Mouse (Mus musculus) limb, embryonic 15.5 days (tissue): ENCODE data around the gene Prkaa2. TPM values are rescaled to one million over a fixed set of nuclear protein-coding genes. Genes with fewer than 3 reads are reported as not detected.
"Not testable (repeated sequence)": the region's sequence is repeated elsewhere in the genome, so short reads cannot be mapped to it uniquely, and the experiment has no call there.

ENCODE experiments used
- ATAC-seq: fragments of 200-750 bp; cut with Nextera tagmentation; 2 replicates; pipeline ENCODE4 v1.8.0; 2017; ENCODE audit warnings: low read depth, moderate TSS enrichment; ENCODE audit not compliant: insufficient number of reproducible peaks, low FRiP score, low TSS enrichment
- H3K27ac ChIP-seq: fragments of 300-500 bp; sonication (generic); 2 replicates; pipeline ENCODE4 v1.5.1; 2015; ENCODE audit warnings: moderate library complexity, mild to moderate bottlenecking, inconsistent platforms
- H3K27me3 ChIP-seq: fragments of 300-500 bp; sonication (generic); 2 replicates; pipeline ENCODE4 v1.6.1; 2015; ENCODE audit warnings: inconsistent platforms
- H3K36me3 ChIP-seq: fragments of 300-500 bp; sonication (generic); 2 replicates; pipeline ENCODE4 v1.6.1; 2015; ENCODE audit warnings: inconsistent platforms
- H3K4me1 ChIP-seq: fragments of 300-500 bp; sonication (generic); 2 replicates; pipeline ENCODE4 v1.6.1; 2015; ENCODE audit warnings: inconsistent platforms
- H3K4me2 ChIP-seq: fragments of 300-500 bp; sonication (generic); 2 replicates; pipeline ENCODE4 v1.6.1; 2015; ENCODE audit warnings: mild to moderate bottlenecking, inconsistent platforms
- H3K4me3 ChIP-seq: fragments of 300-500 bp; sonication (generic); 2 replicates; pipeline ENCODE4 v1.5.1; 2015; ENCODE audit warnings: mild to moderate bottlenecking, inconsistent platforms
- H3K9ac ChIP-seq: fragments of 300-500 bp; sonication (generic); 2 replicates; pipeline ENCODE4 v1.6.1; 2015; ENCODE audit warnings: inconsistent platforms
- H3K9me3 ChIP-seq: fragments of 300-500 bp; sonication (generic); 2 replicates; pipeline ENCODE4 v1.6.1; 2016; ENCODE audit warnings: inconsistent platforms
- WGBS: fragments of 180-500 bp; shearing (Covaris S2); methylation state at CpG from one replicate; pipeline ENCODE4 v1.1.7; 2015; 5-methylcytosine and 5-hydroxymethylcytosine counted together
- polyA plus RNA-seq: library from polyadenylated mRNA; unstranded; fragments of >200 nt; fragmentation: Nextera tagmentation; extraction: Ambion mirVana; gene quantifications from 2 replicates; pipeline ENCODE4 v1.2.1, GENCODE M21; 2015

Gene Prkaa2
- polyA plus RNA-seq, 1 experiment from 2014 or later: 1.2 TPM

- not testable (repeated sequence) for H3K27me3 ChIP-seq, H3K9ac ChIP-seq, H3K9me3 ChIP-seq, ATAC-seq, H3K36me3 ChIP-seq, H3K4me1 ChIP-seq, H3K27ac ChIP-seq, H3K4me2 ChIP-seq, H3K4me3 ChIP-seq
- 88% methylated on average over 12 of the region's 12 CpGs for WGBS
Measured at GRCm38 (mm10) chr4:105004649-105005048, 105.0 kb downstream of the Prkaa2 start.

- Histone ChIP-seq H3K36me3 (no peaks in the 10 kb centered on the region), H3K9me3 (no peaks in the 10 kb centered on the region), H3K4me2 (no peak overlapping the region), H3K4me3 (no peak overlapping the region), H3K27ac (no peak overlapping the region), H3K9ac (no peak overlapping the region), H3K27me3 (no peaks in the 10 kb centered on the region), H3K4me1 (no peaks in the 10 kb centered on the region)
- ATAC-seq: no peak
- WGBS: 77% methylated on average over 8 of the region's 8 CpGs
Measured at GRCm38 (mm10) chr4:105004135-105004534, 105.6 kb downstream of the Prkaa2 start.

GRCm38 (mm10) chr4:105001736-105002135, 108.0 kb downstream of the Prkaa2 start:
- no peaks in the 10 kb centered on the region for H3K27me3 ChIP-seq
- no peaks in the 10 kb centered on the region for H3K9me3 ChIP-seq
- no peaks in the 10 kb centered on the region for H3K36me3 ChIP-seq
- ATAC-seq: no peak
- H3K27ac ChIP-seq: no peak overlapping the region
- H3K9ac ChIP-seq: no peak overlapping the region
- WGBS: 72% methylated on average over 1 of the region's 1 CpGs
- H3K4me3 ChIP-seq: no peak overlapping the region
- no peaks in the 10 kb centered on the region for H3K4me1 ChIP-seq
- no peak overlapping the region for H3K4me2 ChIP-seq

- no peaks in the 10 kb centered on the region for H3K27me3 ChIP-seq
- no peak overlapping the region for H3K4me2 ChIP-seq
- WGBS: 71% methylated on average over 5 of the region's 5 CpGs
- H3K4me3 ChIP-seq: no peak overlapping the region
- no peak overlapping the region for H3K27ac ChIP-seq
- no peak for ATAC-seq
- H3K4me1 ChIP-seq: no peaks in the 10 kb centered on the region
- H3K36me3 ChIP-seq: no peaks in the 10 kb centered on the region
- no peaks in the 10 kb centered on the region for H3K9me3 ChIP-seq
- H3K9ac ChIP-seq: no peak overlapping the region
Measured at GRCm38 (mm10) chr4:104999702-105000101, 110.0 kb downstream of the Prkaa2 start.

GRCm38 (mm10) chr4:104993140-104993874, 116.4 kb downstream of the Prkaa2 start:
- Histone ChIP-seq H3K9ac (no peak overlapping the region), H3K9me3 (no peaks in the 10 kb centered on the region), H3K27ac (no peak overlapping the region), H3K4me2 (no peak overlapping the region), H3K36me3 (no peaks in the 10 kb centered on the region), H3K4me3 (no peak overlapping the region), H3K4me1 (no peaks in the 10 kb centered on the region), H3K27me3 (no peaks in the 10 kb centered on the region)
- no peak for ATAC-seq
- WGBS: 83% methylated on average over 10 of the region's 10 CpGs

- Histone ChIP-seq H3K4me2 (no peak overlapping the region), H3K9ac (no peak overlapping the region), H3K4me3 (no peak overlapping the region), H3K27ac (no peak overlapping the region), H3K4me1 (no peaks in the 10 kb centered on the region), H3K9me3 (no peaks in the 10 kb centered on the region), H3K36me3 (no peaks in the 10 kb centered on the region), H3K27me3 (no peaks in the 10 kb centered on the region)
- ATAC-seq: no peak
- WGBS: 79% methylated on average over 3 of the region's 3 CpGs
Measured at GRCm38 (mm10) chr4:104992271-104992670, 117.4 kb downstream of the Prkaa2 start.

GRCm38 (mm10) chr4:104990686-104991085, 119.0 kb downstream of the Prkaa2 start:
- WGBS: 76% methylated on average over 3 of the region's 3 CpGs
- no peak for ATAC-seq

GRCm38 (mm10) chr4:104990016-104990415, 119.7 kb downstream of the Prkaa2 start:
- H3K4me2 ChIP-seq: no peak overlapping the region
- no peaks in the 10 kb centered on the region for H3K9me3 ChIP-seq
- H3K9ac ChIP-seq: no peak overlapping the region
- H3K4me1 ChIP-seq: no peaks in the 10 kb centered on the region
- WGBS: 79% methylated on average over 6 of the region's 6 CpGs
- no peak overlapping the region for H3K27ac ChIP-seq
- ATAC-seq: no peak
- H3K27me3 ChIP-seq: no peaks in the 10 kb centered on the region
- H3K36me3 ChIP-seq: no peaks in the 10 kb centered on the region
- H3K4me3 ChIP-seq: no peak overlapping the region

More at GRCm38 (mm10) chr4:104990686-104991085, 119.0 kb downstream of the Prkaa2 start:
- Histone ChIP-seq H3K4me1 (no peaks in the 10 kb centered on the region), H3K4me2 (no peak overlapping the region), H3K9me3 (no peaks in the 10 kb centered on the region), H3K27me3 (no peaks in the 10 kb centered on the region), H3K4me3 (no peak overlapping the region), H3K36me3 (no peaks in the 10 kb centered on the region), H3K27ac (no peak overlapping the region), H3K9ac (no peak overlapping the region)

- Histone ChIP-seq H3K9me3 (no peaks in the 10 kb centered on the region), H3K36me3 (no peaks in the 10 kb centered on the region), H3K4me2 (no peak overlapping the region), H3K4me3 (no peak overlapping the region), H3K4me1 (no peaks in the 10 kb centered on the region), H3K27me3 (no peaks in the 10 kb centered on the region), H3K27ac (no peak overlapping the region), H3K9ac (no peak overlapping the region)
- ATAC-seq: no peak
- WGBS: 89% methylated on average over 7 of the region's 7 CpGs
Measured at GRCm38 (mm10) chr4:104988709-104989108, 121.0 kb downstream of the Prkaa2 start.

GRCm38 (mm10) chr4:104988102-104988501, 121.6 kb downstream of the Prkaa2 start:
- WGBS: 73% methylated on average over 5 of the region's 5 CpGs
- Histone ChIP-seq H3K27ac (no peak overlapping the region), H3K9me3 (no peaks in the 10 kb centered on the region), H3K4me2 (no peak overlapping the region), H3K36me3 (no peaks in the 10 kb centered on the region), H3K9ac (no peak overlapping the region), H3K4me1 (no peaks in the 10 kb centered on the region), H3K27me3 (no peaks in the 10 kb centered on the region), H3K4me3 (no peak overlapping the region)
- ATAC-seq: no peak

- Histone ChIP-seq H3K4me1 (no peaks in the 10 kb centered on the region), H3K36me3 (no peaks in the 10 kb centered on the region), H3K9ac (no peak overlapping the region), H3K4me2 (no peak overlapping the region), H3K27ac (no peak overlapping the region), H3K27me3 (no peaks in the 10 kb centered on the region), H3K4me3 (no peak overlapping the region), H3K9me3 (no peaks in the 10 kb centered on the region)
- WGBS: 62% methylated on average over 7 of the region's 7 CpGs
- ATAC-seq: no peak
Measured at GRCm38 (mm10) chr4:104987631-104988030, 122.1 kb downstream of the Prkaa2 start.

- Histone ChIP-seq H3K4me3 (no peak overlapping the region), H3K4me1 (no peaks in the 10 kb centered on the region), H3K9me3 (no peaks in the 10 kb centered on the region), H3K27ac (no peak overlapping the region), H3K36me3 (no peaks in the 10 kb centered on the region), H3K27me3 (no peaks in the 10 kb centered on the region), H3K4me2 (no peak overlapping the region), H3K9ac (no peak overlapping the region)
- WGBS: 92% methylated on average over 5 of the region's 5 CpGs
- ATAC-seq: no peak
Measured at GRCm38 (mm10) chr4:104985960-104986632, 123.6 kb downstream of the Prkaa2 start.
